Mouse (Mus musculus): ENCODE measurements around the gene Syncrip.
"Not testable (repeated sequence)": the region's sequence is repeated elsewhere in the genome, so short reads cannot be mapped to it uniquely, and the experiment has no call there.

Syncrip gene

DNA sequence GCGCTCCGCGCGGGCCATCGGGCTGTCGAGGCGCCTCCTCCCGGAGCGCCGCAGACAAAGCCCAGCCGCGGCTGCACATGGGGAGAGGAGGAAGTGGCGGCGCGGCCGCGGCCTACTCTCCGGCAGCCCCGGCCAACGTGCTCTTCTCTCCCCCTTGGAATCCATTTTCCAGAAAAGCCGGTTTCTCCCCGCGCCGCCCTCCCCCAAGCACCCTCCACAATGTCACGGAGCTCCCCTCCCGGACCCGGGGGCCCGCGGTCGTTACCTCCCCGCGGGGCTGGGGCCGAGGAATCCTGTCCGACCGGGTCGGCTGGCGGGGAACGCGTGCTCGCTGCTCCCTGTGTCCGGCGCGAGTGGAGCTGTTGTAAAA, 598 bp downstream of the Syncrip start:
- peak; percentile 11 for DNase-seq (ENCODE audit: low spot score)

DNA sequence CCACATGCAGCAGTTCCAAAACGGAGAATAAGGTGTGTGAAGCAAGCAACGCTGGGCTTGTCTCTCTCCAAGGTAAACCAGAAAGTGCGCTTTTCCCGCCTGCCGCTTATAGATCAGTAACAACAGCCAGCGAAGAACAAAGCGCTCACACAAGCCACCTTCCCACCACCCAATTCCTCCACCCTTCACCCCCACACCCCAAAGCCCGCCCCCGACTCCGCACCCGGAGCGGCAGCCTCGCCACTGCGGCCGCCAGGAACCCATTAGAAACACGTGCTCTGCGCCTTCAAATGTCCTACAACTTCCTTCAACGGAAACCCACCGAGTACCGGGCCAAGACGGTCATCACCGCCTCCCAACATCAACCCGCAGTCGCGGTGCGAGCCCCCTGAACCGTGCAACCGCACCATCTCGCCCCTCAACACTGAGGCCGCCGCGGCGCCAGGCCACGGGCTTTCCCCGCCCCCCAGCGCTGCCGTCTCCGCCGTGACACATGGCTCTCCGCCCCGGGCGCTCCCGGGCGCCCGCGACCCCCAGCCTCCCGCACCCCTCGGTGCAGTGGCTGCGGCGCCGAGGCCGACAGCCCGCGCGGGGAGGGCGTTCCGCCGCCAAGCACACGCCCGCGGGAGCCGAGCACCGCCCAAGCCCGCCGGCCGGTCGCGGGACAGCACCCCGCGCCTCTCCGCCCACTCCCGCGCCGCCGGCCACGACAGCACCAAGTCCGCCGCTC, 1.1 kb downstream of the Syncrip start:
- DNase-seq (ENCODE audit: low spot score) = peak; percentile 16

DNA sequence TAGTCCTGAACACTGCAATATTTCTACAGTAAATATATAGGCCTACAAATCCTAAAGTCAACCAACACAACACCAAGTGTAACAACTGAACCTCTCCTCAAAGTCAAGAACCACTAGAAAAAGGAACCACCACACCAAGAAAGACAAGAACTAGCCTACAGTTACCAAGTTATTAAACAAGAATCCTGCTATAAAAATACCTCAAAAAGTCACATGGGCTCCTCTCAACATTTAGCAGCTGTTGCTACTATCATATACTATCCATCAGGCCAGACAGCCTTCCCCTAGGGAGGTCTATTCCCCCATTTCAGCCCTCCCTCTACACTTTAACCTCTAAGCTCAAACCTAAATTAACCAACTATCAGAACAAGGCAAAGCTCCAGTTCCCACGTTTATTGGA, 2.3 kb downstream of the Syncrip start:
- no peak for DNase-seq (ENCODE audit: low spot score)

- peak; percentile 12 for DNase-seq (ENCODE audit: low spot score)
Measured at GRCm38 (mm10) chr9:88476138-88476537, 6.2 kb downstream of the Syncrip start.

DNA sequence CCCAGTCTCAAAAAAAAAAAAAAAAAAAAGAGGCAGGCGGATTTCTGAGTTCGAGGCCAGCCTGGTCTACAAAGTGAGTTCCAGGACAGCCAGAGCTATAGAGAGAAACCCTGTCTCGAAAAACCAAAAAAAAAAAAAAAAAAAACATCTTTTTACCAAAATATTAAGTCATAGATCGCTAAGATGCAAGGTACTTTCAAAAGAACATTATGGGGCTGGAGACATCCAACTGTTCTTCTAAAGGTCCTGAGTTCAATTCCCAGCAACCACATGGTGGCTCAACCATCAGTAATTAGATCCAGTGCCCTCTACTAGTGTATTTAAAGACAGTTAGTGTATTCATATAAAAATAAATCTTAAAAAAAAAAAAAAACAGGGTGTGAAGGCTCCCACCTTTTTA, 21.4 kb downstream of the Syncrip start:
- not testable (repeated sequence) for DNase-seq (ENCODE audit: low spot score)

DNA sequence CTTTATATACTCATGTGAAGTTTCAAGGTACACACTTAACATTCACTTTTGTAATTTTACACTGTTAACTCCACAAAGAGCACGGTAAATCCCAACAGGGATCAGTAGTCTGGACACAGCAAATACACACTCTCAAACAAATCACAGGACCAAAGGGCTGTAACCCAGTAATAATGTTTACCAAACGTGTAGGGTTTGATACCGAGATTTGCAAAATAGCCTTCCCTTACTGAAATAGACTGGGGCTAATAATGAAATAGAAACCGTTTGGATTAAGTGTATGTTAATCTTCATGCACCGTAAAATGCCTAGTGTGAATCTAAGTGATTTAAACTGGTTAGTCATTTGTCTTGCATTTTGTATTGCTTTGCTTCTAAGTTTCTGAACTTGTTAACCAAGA, 42.4 kb downstream of the Syncrip start:
- no peak for DNase-seq (ENCODE audit: low spot score)

DNA sequence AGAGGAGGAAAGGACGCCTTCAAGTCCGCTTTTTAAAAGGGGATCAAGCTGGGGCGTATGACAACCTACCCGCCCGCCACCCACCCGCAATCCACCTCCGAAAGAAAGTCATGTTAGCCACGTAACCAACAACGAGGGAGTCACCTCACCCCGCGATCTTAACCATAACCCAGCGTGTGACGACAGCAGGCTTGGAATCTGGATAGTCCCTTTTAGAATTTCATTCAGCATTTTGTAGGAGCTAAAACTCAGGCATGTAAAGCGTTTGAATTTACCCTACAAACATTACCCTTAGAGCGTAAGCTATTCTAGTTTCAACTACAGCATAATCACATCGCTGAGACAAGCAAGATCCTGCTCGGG, 43.2 kb downstream of the Syncrip start:
- DNase-seq (ENCODE audit: low spot score) = no peak

- peak; percentile 97 for DNase-seq (ENCODE audit: low spot score)
Measured at GRCm38 (mm10) chr9:88438555-88439237, 43.7 kb downstream of the Syncrip start, which contains the start of gene Snx14. Snx14 (minus strand) TSS chr9:88438958.

- DNase-seq (ENCODE audit: low spot score) = no peak
Measured at GRCm38 (mm10) chr9:88438237-88438554, 44.2 kb downstream of the Syncrip start.

DNA sequence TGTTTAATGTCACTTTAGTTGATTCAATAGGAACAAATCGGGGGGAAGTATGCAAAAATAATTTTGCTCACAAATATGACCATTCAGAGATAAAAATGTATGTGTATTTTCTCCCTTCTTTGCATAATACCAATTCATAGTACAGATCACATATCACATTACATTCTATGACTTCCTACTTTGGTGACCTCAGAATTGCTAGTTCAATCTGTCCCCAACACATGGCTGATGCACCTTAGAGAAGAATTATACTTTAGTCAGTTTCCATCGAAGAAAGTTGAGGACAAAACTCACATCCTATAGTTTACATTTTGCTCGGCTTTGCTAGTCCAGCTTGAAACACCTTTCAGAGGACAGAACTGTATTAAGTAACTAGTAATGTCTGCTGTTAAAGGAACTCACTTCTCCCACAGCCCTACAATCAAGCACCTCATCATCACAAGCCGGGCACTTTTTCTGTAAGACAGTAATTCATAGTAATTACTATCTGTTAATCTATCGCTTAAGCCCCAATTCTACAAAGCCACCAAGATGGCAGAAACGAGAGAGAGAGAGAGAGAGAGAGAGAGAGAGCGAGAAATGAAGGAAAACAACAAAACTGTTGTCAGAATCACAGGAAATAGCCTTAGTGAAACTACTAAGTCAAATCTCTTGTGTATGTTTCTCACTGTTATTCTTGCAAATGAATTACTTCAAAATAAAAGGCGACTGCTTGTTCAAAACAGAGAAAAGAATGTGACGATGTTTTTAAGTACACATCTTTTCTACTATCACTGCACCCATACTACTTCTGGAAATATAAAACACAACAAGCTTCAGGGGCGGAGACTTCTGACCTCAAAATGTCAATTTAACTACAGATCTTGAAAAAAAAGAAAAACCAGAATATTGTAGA, 44.8 kb downstream of the Syncrip start:
- DNase-seq (ENCODE audit: low spot score) = no peak

DNA sequence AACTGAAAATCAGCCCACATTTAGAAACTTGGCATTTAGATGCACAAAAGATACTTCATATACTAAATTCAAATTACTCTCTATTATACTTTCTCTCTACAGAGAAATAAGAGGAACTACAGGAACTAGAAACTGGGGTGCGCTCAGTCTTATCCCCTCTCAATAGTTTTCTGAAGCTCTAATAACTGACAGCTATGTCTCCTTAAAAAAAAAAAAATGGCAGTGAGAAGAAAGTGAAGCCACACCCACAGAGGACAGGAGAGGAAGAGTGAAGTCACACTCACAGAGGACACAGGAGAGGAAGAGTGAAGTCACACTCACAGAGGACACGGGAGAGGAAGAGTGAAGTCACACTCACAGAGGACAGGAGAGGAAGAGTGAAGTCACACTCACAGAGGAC, 58.0 kb downstream of the Syncrip start:
- DNase-seq (ENCODE audit: low spot score) = no peak

DNA sequence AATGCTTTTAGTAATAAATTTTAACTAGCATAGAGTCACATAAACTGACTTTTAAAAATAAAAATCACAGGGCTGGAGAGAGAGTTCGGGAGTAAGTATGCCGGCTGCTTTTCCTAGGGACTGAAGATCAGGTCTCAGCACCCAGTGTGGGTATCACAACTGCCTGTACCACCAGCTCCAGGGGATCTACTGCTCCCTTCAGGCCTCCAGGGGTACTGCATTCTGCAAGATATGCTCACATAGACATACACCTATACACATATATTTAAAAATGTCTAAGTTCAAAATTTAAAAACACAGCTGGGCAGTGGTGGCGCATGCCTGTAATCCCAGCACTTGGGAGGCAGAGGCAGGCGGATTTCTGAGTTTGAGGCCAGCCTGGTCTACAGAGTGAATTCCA, 59.9 kb downstream of the Syncrip start:
- DNase-seq (ENCODE audit: low spot score) = no peak

DNA sequence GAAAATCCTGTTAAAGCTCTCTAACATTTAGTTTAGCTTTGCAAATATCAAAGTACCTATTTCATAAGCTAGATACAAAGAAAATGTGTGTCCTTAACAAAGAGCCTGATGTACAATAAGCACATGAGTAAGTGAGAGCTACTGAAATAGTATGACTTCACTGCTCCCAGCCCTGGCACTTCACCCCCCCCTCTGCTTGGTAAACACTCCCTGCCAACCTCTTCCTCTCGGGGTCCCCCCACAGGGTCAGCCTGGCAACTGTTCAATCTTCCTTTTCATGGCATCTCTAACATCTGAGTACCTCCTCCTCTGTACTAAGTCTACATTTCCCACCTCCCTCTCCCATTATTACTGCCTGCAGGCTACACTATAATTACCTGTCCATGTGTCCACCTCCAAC, 65.6 kb downstream of the Syncrip start:
- no peak for DNase-seq (ENCODE audit: low spot score)

GRCm38 (mm10) chr9:88409978-88410377, 72.4 kb downstream of the Syncrip start:
- no peak for DNase-seq (ENCODE audit: low spot score)

- DNase-seq (ENCODE audit: low spot score) = no peak
Measured at GRCm38 (mm10) chr9:88404515-88404914, 77.9 kb downstream of the Syncrip start.

DNA sequence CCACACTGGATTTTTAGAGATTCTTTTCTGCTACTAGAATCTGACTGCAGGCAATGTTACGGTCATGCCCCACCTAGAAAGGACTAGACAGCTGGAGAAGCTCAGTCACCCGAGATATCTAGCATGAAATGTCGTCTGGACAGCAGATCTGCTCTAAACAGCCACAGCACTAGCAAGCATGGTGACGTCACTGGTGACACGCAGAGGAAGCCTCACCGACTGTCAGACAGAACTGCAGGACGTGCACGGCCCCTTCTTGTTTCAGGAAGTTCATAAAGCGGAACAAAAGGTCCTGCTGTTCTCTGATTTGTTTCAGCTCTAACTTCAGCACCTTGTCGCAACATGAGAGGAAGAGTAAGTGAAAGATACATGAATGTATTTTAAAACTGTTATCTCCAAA, 78.3 kb downstream of the Syncrip start:
- DNase-seq (ENCODE audit: low spot score) = peak; percentile 64

DNA sequence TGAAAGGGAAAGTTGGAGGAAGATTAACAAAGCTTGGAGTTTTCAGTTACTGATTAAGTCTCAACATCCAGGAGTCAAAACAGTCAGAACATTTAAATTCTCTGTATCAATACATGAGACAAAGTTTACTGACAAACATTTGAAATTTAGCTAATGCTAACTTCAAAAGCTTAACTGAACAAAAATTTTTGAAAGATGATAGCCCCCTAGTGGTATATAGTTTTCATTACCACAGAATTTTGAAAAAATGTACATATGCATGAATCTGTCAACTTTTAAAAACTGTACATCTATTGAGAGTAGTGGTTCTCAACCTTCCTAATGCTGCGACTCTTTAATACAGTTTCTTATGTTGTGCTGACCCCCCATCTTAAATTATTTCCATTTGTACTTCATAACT, 83.9 kb downstream of the Syncrip start:
- DNase-seq (ENCODE audit: low spot score) = no peak

All from lung, postnatal 25 days (tissue).